Mouse (Mus musculus): Measurements from ENCODE around the gene Zim1. TPM values are rescaled to one million over a fixed set of nuclear protein-coding genes. Genes with fewer than 3 reads are reported as not detected.
A peak's percentile ranks its signal among the peaks of the same experiment; 100 is the strongest.

Gene Zim1
- total RNA-seq, 2 experiments from 2014 or later = 2.6 to 6.4 TPM

DNA sequence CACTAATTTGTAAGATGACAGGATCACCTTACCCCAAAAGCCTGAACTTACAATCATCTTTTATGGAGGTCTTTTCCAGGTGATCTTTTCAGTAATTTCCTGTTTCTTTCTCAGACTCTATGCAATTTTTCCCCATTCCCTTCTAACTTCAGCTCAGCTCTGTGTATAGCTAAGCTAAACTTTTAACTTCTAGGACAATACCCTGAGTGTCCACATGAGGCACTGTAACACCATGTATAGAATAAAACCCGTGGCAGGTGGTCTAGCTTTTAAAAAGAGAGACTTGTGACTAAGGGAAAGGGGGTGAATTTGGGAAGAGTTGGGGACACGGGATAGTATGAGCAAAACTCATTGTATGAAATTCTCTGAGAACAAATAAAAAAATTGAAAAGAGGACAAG lies 36.6 kb downstream of the Zim1 start:
- intact Hi-C loops (cut with DNase I) = loop anchor here (2.0 to 5.0 kb wide), 2 partner anchors 258 to 279 kb away; no protein-coding TSS in a partner anchor
- DNase-seq (ENCODE audit: low spot score in 2 of 2) = peak in 1 of 2 experiments; percentile 6

DNA sequence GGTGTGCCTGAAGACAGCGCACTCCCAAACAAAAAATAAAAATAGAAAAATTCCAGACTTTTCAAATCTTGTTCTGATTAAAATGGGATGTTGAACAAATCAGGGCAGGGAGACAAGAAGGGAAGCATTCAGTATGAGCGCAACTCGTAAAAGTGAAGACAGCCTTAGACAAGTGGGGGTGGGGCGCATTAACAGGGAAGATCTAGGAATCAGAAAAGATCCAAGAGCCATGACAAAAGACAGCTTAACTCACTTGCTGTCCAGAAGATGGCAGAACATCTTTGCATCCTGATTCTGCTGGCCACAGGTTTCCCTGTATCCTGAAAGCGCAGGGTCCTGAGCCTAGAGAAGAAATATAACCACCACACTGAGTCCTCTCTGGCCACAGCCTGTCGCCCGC lies 37.6 kb downstream of the Zim1 start:
- intact Hi-C loops (cut with DNase I) = loop anchor here (5.0 kb wide), 1 partner anchor 259 kb away; no protein-coding TSS in a partner anchor
- DNase-seq (ENCODE audit: low spot score in 2 of 2) = no peak

DNA sequence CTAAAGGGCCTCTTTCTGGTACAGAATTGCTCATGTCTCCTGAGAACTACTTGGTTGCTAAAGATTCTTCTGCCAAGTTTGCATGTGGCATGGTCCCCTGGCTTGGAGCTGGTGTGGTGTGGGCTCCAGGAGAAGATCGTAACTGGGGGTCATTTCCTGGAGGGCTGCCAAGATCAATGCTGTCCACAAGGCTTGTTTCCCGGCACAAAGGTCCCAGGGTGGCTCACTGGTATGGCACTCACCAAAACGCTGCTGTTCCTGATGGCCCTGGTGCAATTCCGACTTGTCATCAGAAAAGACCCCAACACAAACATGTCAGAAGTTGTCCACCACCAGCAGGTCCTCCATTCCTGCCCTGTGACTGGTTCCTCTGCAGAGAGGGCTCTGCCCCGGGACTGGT lies 44.1 kb downstream of the Zim1 start:
- intact Hi-C loops (cut with DNase I) = no loop called here
- DNase-seq (ENCODE audit: low spot score in 2 of 2) = no peak

DNA sequence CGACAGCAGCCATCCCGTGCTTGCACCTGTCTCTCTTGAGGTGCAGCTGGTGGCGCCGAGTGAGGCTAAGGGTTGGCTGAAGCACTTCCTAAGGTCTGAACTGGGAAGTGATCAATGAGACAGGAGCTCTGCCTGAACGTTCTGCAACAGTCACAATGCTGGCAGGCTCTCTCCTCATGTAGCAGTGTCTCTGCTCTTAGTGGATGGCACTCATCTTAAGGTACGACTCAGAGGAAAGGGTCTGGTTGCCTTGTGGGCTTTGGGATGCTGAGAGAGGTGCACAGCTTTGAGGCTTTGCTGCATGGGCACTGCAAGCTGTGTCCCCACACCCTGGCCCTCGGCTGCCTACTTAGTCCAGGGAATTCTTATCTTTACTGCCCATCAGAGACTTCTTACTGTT lies 45.0 kb downstream of the Zim1 start:
- intact Hi-C loops (cut with DNase I) = no loop called here
- DNase-seq (ENCODE audit: low spot score in 2 of 2) = no peak

DNA sequence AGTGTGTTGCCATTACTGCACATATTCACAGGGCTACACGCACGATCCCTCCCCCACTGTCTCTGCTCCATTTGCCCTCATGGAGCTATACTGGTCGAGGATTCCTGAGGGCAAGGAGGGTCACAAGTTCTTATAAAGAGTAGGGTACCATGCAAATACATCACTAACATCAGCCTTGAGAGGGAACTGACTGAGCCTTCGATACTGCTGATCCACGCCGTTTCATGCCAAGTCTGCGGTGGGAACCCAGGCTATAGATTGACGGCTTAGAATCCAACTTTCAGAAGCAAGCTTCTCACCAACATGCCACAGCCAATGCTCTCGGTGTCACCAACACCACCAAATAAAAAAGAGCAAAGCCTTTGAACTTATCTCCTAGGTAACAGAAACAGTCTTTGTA lies 45.7 kb downstream of the Zim1 start:
- DNase-seq (ENCODE audit: low spot score in 2 of 2) = no peak
- intact Hi-C loops (cut with DNase I) = no loop called here

DNA sequence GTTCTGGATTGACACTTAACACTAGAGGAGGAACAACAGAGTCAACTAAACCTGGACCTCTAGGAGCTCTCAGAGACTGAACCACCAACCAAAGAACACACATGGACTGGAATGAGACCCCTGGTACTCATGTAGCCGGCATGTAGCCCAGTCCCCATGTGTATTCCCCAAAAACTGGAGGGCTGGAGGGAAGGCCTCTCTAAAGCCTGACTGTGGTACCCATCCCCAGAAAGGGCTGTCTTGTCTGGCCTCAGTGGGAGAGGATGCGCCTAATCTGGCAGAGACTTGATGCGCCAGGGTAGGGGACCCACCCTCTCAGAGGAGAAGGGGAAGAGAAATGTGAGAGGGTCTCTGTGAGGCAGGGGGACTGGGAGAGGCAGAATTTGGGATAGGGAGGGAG lies 50.4 kb downstream of the Zim1 start:
- no peak for DNase-seq (ENCODE audit: low spot score in 2 of 2)
- intact Hi-C loops (cut with DNase I) = no loop called here

DNA sequence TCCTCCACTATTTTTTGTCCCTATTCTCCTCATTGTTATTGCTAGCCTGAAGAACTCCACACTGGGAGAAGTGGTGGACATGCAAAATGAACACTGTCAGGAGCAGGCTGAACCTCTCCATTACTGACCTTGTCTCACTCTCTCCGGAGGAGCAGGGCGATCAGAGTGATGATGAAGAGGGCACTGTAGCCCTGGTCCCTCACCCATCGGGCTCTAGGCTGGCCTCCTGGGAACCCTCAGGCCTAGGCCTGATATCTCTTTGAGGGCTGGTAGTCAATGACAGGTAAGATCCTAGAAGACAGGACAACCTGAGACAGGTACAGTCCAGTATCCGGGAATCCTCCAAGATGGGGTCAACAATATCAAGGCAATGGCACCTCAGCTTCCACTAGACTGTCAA lies 58.2 kb downstream of the Zim1 start:
- intact Hi-C loops (cut with DNase I) = no loop called here
- no peak for DNase-seq (ENCODE audit: low spot score in 2 of 2)

DNA sequence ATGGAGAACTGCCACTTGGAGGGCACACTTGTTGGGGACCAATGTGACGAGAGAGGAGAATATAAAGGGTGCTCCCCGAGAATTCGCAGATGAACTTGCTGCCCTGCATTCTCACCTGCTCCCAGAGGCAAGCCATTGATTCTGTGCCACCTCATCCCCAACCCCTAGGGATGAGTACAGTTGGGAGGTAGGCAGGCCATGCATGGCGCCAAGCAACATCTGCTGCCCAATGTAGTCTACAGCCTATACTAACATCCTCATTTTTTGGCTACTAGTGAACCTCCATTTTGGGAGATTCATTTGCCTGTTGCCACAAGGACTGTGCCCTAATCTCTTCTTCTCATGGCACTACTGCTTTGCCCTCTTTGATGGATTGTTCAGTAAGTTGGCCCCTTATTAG lies 59.5 kb downstream of the Zim1 start:
- intact Hi-C loops (cut with DNase I) = no loop called here
- DNase-seq (ENCODE audit: low spot score in 2 of 2) = no peak

DNA sequence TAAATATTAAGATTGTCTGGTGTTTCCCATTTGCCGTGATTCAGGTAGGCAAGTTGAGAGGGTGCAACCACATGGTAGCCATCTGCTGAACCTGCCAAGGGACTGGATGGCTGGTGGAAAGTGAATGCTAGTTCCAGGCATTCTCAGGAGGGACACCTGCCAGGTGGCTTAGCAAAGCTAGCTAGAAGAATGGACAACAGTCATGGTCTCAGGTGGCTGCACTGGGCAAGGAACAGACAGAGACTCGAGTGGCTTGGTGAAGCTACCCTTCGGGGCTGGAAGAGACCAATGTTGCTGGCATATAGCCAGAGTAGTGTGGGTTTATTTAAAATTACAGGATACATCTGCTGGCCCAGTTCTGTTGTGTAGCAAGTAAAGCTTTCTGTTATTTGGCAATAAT lies 60.4 kb downstream of the Zim1 start:
- intact Hi-C loops (cut with DNase I) = no loop called here
- DNase-seq (ENCODE audit: low spot score in 2 of 2) = no peak

Other genes with a start within 250 kb of the Zim1 start
- under 1 TPM; 0.05 to 0.14 TPM for gene Olfr1336, start 240.3 kb downstream of the Zim1 start, total RNA-seq (2021)
- gene Olfr1346, start 229.3 kb downstream of the Zim1 start, total RNA-seq (2021) = not detected
- gene Olfr5, start 209.5 kb downstream of the Zim1 start, total RNA-seq (2021) = not detected
- not detected for gene Olfr1347, start 196.7 kb downstream of the Zim1 start, total RNA-seq (2021)
- gene Olfr1348, start 187.7 kb downstream of the Zim1 start, total RNA-seq (2021) = not detected
- not detected for gene Olfr1349, start 173.5 kb downstream of the Zim1 start, total RNA-seq (2021)
- gene Olfr1350, start 131.6 kb downstream of the Zim1 start, total RNA-seq (2021) = not detected
- 100 to 1,000 TPM; 176 to 235 TPM for gene Peg3, start 34.0 kb upstream of the Zim1 start, total RNA-seq (2021)
- 10 to 100 TPM; 32.8 to 44.1 TPM for gene Usp29, start 34.1 kb upstream of the Zim1 start, total RNA-seq (2021)

Data from left cerebral cortex, postnatal 36 days (tissue).